Mouse (Mus musculus): ENCODE data around the gene Pip5k1a.

DNA sequence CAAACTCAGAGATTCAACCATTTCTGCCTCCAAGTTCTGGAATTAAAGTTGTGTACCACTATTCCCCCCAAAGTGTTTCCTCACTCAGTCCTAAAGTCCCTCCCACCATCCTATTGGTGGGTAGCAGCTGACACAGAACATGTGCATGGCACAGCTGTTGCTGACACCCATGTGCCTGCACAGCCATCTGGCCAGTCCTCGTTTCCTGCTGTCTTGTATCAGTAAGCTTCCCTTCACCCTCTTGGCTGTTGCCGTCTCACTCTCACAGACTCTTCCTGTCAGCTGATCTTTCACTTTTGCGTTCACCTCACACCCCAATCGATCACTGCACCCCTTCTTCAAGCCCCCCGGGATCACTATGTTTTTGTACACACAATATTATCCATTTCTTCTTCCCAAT lies 79.0 kb downstream of the Pip5k1a start:
- TF ChIP-seq CTCF (IDR thresholded peaks at IDR 0.05): no peak
- TF ChIP-seq EP300 (IDR thresholded peaks at IDR 0.05; ENCODE audit: insufficient read depth, low read depth, low read length): no peak
- 0 out of 2 replicates have a peak, but pooled peaks have one; percentile 33 for TF ChIP-seq POLR2A (IDR thresholded peaks at IDR 0.05; ENCODE audit: insufficient read depth, low read depth, low read length)

Measured in heart, adult 2 months (tissue).